Mouse (Mus musculus) ES-CJ7 (cell line): ENCODE data around the gene Nadk.

Source experiments
- DNase-seq: peaks from one replicate; pipeline ENCODE4 v3.0.0; 2011; ENCODE audit warnings: low read depth, low spot score

Gene Nadk

DNA sequence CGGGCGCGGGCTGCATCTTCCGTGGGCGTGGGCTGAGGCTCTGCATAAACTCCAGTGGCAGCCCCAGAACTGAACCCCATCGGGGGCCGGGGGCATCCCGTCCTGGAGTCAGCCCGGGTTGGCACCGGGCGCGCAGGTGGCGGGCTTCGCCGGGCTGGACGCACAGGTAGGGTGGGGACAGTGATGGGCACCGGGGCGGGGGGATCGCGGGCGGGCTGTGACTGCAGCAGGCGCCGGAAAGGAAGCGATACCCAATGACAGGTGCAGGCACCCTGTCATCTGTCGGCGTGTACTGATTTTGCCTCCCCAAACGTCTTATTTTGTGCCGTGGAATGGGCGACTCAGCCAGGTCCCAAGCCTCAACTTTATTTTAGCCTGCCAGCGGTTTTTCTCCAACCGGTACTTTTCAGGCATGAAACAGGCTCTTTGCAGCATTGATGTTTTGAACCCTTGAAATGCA is 39.8 kb downstream of the Nadk start:
- DNase-seq: no peak

- no peak for DNase-seq
These were observed 40.6 kb downstream of the Nadk start for GRCm38 (mm10) chr4:155602753-155603152.

- DNase-seq: no peak
These were observed 41.6 kb downstream of the Nadk start for GRCm38 (mm10) chr4:155603801-155604200.

DNA sequence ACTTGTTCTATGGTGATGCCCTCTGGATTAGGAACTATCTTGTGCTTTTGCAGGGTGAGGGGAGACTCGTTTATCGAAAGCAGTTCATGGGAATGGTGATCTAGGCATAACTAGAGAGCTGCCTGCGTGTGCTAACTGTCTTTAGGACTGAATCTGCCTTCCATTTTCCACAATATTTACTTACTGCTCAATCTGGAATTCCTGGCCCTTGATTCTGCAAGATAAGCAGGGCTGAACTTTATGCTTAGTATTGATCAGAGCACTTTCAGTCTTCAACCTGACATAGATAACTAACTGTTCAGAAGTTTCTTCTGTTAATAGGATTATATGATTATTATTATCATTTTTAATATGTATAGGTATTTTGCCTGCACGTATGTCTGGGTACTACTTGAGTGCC is 43.0 kb downstream of the Nadk start:
- no peak for DNase-seq

- no peak for DNase-seq
These were observed 44.6 kb downstream of the Nadk start for GRCm38 (mm10) chr4:155606825-155607224.

GRCm38 (mm10) chr4:155611860-155612259 is 49.7 kb downstream of the Nadk start:
- DNase-seq: no peak

DNA sequence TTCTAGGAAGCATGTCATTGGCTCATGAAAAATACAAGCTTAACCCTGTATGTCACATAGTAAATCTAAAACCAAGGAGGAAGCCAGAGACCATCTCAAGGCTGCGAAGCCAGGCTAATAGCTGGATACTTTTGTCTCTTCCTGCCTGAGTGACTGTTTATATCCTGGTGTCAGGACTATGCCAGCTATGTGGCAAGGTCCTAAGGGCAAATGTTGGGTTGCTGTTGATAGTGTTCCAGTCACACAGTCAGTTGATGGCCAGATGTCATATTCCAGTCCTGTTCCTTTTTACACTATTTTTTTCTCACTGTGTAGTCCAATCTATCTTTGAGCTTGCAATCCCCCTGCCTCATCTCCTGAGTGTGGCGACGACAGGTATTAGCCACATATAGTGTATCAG is 51.1 kb downstream of the Nadk start:
- no peak for DNase-seq

GRCm38 (mm10) chr4:155618321-155618720 is 56.1 kb downstream of the Nadk start:
- DNase-seq: no peak

DNA sequence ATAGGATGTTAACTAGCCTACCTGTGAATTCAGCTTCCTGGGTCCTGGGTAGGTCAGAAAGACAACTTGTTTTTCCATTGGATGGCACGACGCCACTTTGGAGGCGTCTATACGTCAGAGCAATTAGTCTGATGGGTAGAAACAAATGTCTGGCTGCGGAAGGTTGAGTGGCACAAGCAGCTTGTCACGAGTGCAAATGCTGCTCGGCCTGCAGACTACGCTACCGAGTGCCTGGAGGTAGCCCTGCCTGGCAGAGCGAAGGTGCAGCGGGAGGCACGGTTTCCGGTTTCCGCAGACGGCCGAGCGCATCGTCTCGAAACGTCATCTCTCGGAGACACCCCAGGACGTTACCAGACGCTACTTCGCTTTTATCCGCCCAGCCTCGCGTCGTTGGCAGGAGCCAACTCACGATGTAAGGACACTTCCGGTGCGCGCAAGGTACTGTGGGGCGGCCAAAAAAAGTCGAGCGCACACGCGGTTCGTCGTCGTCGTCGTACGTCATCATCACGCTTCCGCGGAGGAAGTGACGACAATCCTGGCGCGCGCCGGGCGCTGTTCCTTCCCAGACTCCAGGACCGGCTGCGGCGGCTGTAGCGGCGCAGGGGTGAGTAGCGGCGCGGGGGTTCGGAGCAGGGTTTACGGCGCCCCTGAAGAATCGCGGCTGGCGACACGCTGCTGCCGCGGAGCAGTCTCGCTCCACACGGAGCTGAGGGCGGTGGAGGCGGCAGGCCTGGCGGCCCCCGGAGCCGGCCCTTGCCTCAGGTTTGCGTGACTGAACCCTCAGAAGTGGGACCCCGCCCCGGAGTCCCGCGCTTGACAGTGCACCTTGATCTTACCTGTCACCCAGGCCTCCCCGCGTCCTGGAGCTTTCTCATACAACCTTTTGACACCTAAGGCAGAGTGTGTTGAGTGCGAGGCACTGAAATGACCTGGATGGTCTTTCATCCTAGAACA is 62.4 kb downstream of the Nadk start, which contains the start of gene Cdk11b:
Gene Cdk11b, plus strand, starts transcription at position 517 of the 954 bp plus-strand sequence.
- DNase-seq: peak; percentile 100

- DNase-seq: no peak
These were observed 68.1 kb downstream of the Nadk start for GRCm38 (mm10) chr4:155630267-155630666.

GRCm38 (mm10) chr4:155635766-155636499 is 73.8 kb downstream of the Nadk start:
- DNase-seq: no peak
